Mouse (Mus musculus) spleen, adult 2 months (tissue): ENCODE results near the gene Slfn8. TPM values are rescaled to one million over a fixed set of nuclear protein-coding genes. Genes with fewer than 3 reads are reported as not detected.

Source experiments
- DNase-seq, 2 experiments: peaks; one replicate each; pipeline versions ENCODE4 v3.0.0 to v3.0.0-alpha.2; 2012 to 2021; ENCODE audit warnings: low spot score in 2 of 2, low read depth in 1 of 2
- H3K27ac ChIP-seq: fragments of 200-500 bp; 2 replicates; pipeline ENCODE4 v1.5.1; 2012; ENCODE audit warnings: low read length, inconsistent platforms; ENCODE audit not compliant: insufficient read depth
- H3K27me3 ChIP-seq: fragments of 200-500 bp; 2 replicates; pipeline ENCODE4 v1.6.1; 2012; ENCODE audit warnings: mild to moderate bottlenecking, moderate library complexity, low read length, inconsistent platforms; ENCODE audit not compliant: control insufficient read depth, insufficient read depth
- H3K36me3 ChIP-seq: fragments of 200-500 bp; 2 replicates; pipeline ENCODE4 v1.6.1; 2012; ENCODE audit warnings: mild to moderate bottlenecking, low read length, inconsistent platforms; ENCODE audit not compliant: control insufficient read depth, insufficient read depth
- H3K4me1 ChIP-seq: fragments of 200-500 bp; 2 replicates; pipeline ENCODE4 v1.6.1; 2011; ENCODE audit warnings: inconsistent platforms; ENCODE audit not compliant: control insufficient read depth, insufficient read depth, insufficient read length
- H3K4me3 ChIP-seq: fragments of 200-500 bp; 2 replicates; pipeline ENCODE4 v1.5.1; 2011; ENCODE audit warnings: mild to moderate bottlenecking, inconsistent platforms; ENCODE audit not compliant: insufficient read depth, insufficient read length; ENCODE audit errors: extremely low read depth
- CTCF ChIP-seq: fragments of 200-500 bp; IDR thresholded peaks from 2 replicates; pipeline ENCODE4 v1.5.1; 2011; ENCODE audit warnings: mild to moderate bottlenecking, inconsistent platforms; ENCODE audit not compliant: insufficient read depth, insufficient read length, insufficient replicate concordance; ENCODE audit errors: extremely low read depth
- POLR2A ChIP-seq: fragments of 200-500 bp; IDR thresholded peaks from 2 replicates; pipeline ENCODE4 v1.6.1; 2011; ENCODE audit warnings: low read depth, low read length, inconsistent platforms
- WGBS: fragments of 180-500 bp; shearing (Covaris S2); methylation state at CpG from one replicate; pipeline ENCODE4 v1.1.7; 2018; 5-methylcytosine and 5-hydroxymethylcytosine counted together
- polyA plus RNA-seq: library from polyadenylated mRNA; depleted of rRNA; stranded (reverse); fragments of >200 nt; gene quantifications from 2 replicates; pipeline ENCODE4 v1.2.3, GENCODE M21; 2012

The Slfn8 gene
- polyA plus RNA-seq, 1 experiment = 3.4 TPM

DNA sequence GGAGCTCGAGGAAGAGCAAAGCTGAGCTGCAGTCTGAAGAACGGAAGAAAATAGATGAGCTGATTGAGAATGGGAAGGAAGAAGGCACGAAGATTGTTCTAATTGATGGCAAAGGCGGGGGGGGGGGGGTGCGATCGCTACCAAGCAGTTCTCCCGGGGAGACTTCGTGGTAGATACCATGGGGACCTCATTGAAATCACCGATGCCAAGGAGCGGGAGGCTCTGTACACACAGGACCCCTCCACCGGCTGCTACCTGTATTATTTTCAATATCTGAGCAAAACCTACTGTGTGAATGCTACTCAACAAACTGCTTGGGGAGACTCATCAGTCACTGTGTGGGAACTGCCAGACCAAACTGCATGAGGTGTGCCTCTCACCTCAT, 49.0 kb downstream of the Slfn8 start:
- H3K27me3 ChIP-seq = no peaks in the 10 kb centered on the region; the same call in 1 of the 2 replicates
- no peak for DNase-seq
- peaks cover 6% of the 10 kb centered on the region; the same call in 1 of the 2 replicates for H3K4me1 ChIP-seq
- no peaks in the 10 kb centered on the region for H3K36me3 ChIP-seq
- TF ChIP-seq POLR2A (no peak), CTCF (no peak)
- WGBS = 82% methylated on average over 11 of the region's 11 CpGs
- no peak overlapping the region for H3K4me3 ChIP-seq
- H3K27ac ChIP-seq = no peak overlapping the region

DNA sequence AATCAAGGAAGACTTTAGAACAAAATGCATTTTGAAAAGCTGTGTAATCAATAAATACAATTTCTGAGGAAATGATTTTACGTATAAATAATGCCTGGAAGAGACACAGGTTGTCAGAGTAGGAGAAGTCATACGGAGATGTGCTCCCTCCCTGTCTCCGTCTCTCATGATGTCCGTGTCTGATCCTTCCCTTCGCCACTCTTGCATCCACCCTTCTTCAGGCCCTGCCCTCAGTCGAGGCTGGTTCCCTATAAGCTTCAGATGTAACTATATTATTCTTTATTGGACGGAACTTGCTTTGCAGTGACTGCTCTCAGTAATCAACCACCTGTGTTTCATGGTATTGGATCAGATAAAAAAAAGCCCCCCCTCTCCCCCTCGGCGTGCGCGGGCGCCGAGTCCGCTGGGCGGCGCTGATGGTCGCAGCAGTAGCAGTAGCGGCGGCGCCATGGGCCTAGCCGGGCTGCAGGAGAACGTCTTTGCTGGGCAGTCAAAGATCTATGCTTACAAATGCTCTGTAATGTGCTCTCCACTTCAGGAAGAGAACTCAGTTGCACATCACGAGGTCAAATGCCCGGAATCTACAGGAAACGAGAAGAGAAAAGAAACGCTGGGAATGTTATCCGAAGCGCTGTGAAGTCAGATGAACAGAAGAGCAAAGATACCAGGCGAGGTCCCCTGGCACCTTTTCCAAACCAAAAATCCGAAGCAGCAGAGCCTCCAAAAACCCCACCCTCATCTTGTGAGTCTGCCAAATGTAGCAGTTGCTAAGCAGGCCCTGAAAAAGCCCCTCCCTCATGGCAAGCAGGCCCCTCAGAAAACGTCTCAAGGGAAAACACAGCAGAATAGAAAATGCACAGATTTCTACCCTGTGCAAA, 49.7 kb downstream of the Slfn8 start:
- WGBS = 36% methylated on average over 31 of the region's 31 CpGs
- Histone ChIP-seq H3K4me3 (no peak overlapping the region), H3K4me1 (peaks cover 6% of the 10 kb centered on the region; the same call in 1 of the 2 replicates), H3K27me3 (no peaks in the 10 kb centered on the region; the same call in 1 of the 2 replicates), H3K27ac (no peak overlapping the region), H3K36me3 (no peaks in the 10 kb centered on the region)
- no peak for DNase-seq
- no peak for TF ChIP-seq POLR2A
- peak; percentile 43; the same call in 1 of the 2 replicates for TF ChIP-seq CTCF

DNA sequence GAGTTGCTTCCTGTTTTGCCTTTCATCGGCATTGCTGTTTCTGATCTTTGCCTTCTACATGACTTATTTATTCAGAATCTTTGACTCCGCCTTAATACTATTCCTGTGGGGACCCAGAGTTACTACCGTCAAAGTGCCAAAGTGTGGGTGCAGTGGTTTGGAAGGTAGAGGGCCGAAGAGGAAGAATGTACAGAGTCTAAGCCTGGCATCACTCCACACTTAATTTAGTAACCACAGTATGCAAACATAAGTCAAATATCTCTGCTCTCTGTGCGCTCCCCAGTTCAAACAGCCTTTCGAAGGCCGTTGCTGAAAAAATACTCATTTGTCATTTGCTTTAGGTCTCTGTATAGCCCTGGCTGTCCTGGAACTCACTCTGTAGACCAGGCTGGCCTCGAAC, 58.4 kb downstream of the Slfn8 start:
- DNase-seq = no peak
- peaks cover 4% of the 10 kb centered on the region; the same call in 1 of the 2 replicates for H3K4me1 ChIP-seq
- no peak overlapping the region for H3K4me3 ChIP-seq
- peaks cover 10% of the 10 kb centered on the region for H3K36me3 ChIP-seq
- H3K27ac ChIP-seq = peak overlapping the region; percentile 58; the same call in 1 of the 2 replicates
- TF ChIP-seq POLR2A (no peak), CTCF (no peak)
- no peaks in the 10 kb centered on the region for H3K27me3 ChIP-seq
- WGBS = 28% methylated on average over 8 of the region's 8 CpGs

DNA sequence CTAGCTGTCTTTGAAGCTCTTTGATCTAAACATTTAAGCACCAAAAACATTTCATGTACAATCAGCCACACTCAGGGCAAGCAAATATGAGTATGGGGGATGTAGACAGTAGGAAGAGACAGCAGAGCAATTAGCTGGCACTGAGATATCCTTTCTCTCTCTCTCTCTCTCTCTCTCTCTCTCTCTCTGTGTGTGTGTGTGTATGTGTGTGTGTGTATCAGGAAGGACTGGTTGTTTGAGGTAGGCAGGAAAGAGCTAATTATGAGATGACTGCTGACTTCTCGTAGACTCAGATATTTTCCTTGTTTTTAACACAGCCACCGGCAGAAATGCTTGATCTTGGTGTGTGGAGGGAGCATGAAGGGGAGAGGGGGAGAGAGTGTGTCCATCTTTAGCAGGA, 58.9 kb downstream of the Slfn8 start:
- Histone ChIP-seq H3K4me3 (no peak overlapping the region), H3K27me3 (no peaks in the 10 kb centered on the region), H3K4me1 (peaks cover 4% of the 10 kb centered on the region; the same call in 1 of the 2 replicates), H3K36me3 (peaks cover 10% of the 10 kb centered on the region), H3K27ac (peak overlapping the region; percentile 58; the same call in 1 of the 2 replicates)
- no peak for TF ChIP-seq POLR2A
- no peak for TF ChIP-seq CTCF
- no peak for DNase-seq
- WGBS = 22% methylated on average over 2 of the region's 2 CpGs

DNA sequence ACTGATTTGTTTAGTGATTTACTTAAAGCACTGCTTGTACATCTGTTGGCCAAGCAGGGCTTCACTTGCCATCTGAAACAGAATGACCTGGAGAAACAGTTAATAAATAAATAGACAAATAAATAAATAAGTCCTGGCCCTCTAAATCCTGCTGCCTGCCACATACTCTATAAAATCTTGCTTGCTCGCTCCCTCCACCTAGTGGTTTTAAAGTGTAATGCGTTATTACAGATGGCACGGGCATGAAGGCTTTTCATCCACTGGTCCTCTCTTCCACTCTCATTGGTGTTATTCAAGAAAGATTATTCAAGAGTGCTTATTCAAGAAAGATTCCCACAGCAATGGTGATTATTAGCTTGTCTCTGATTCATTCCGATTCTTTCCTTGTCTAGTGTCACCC, 61.0 kb downstream of the Slfn8 start:
- Histone ChIP-seq H3K36me3 (peaks cover 12% of the 10 kb centered on the region), H3K27ac (no peak overlapping the region), H3K4me1 (peaks cover 4% of the 10 kb centered on the region; the same call in 1 of the 2 replicates), H3K4me3 (no peak overlapping the region), H3K27me3 (no peaks in the 10 kb centered on the region)
- TF ChIP-seq POLR2A (no peak), CTCF (peak; percentile 42; the same call in 1 of the 2 replicates)
- WGBS = 13% methylated on average over 4 of the region's 4 CpGs
- DNase-seq = peak in 1 of 2 experiments; percentile 29

DNA sequence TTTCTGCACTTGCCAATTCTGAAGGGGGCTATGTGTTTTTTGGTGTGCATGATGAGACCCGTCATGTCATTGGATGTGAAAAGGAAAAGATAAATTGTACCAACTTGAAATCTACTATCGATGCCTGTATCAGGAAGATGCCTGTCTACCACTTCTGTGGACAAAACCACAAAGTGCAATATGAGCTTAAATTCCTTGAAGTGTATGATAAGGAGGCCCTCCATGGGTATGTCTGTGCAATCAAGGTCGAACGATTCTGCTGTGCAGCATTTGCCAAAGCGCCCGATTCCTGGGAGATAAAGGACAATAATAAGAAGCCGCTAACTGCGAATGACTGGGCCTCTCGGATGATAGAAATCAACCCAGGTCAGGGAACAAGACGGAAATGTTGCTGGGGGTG, 63.7 kb downstream of the Slfn8 start:
- H3K4me3 ChIP-seq = no peak overlapping the region
- peaks cover 4% of the 10 kb centered on the region; the same call in 1 of the 2 replicates for H3K4me1 ChIP-seq
- no peak for DNase-seq
- no peak overlapping the region for H3K27ac ChIP-seq
- H3K27me3 ChIP-seq = no peaks in the 10 kb centered on the region
- TF ChIP-seq CTCF (no peak), POLR2A (no peak)
- WGBS = 74% methylated on average over 10 of the region's 10 CpGs
- H3K36me3 ChIP-seq = peaks cover 12% of the 10 kb centered on the region

DNA sequence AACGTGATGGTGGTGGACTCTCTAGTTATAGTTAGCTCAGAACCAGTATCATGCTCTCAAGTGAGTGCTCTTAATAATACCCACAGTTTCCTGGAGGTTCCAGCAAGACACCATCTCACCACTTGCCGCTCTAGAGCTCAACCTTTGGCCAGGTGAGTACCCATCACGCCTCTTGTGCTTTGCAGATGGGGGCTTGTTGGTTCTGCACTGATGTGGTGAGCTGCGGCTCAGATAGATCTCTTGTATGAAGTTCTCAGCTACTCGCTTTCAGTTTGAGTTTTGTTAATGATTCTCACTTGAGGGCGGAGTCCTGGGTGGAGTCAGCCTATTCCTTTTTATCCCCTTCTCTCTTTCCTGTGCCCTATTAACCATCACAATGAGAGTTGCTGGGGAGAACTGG, 66.0 kb downstream of the Slfn8 start:
- Histone ChIP-seq H3K4me3 (no peak overlapping the region), H3K27me3 (no peaks in the 10 kb centered on the region), H3K36me3 (peaks cover 6% of the 10 kb centered on the region), H3K27ac (no peak overlapping the region), H3K4me1 (peaks cover 3% of the 10 kb centered on the region; the same call in 1 of the 2 replicates)
- DNase-seq = no peak
- TF ChIP-seq POLR2A (no peak), CTCF (no peak)
- 77% methylated on average over 6 of the region's 6 CpGs for WGBS
